Mouse (Mus musculus) lung, postnatal 0 days (tissue): ENCODE results near the gene Micall2.

ENCODE experiments used
- CTCF ChIP-seq: IDR thresholded peaks from 2 replicates; pipeline ENCODE4 v1.5.1; 2016; ENCODE audit warnings: antibody characterized with exemption, mild to moderate bottlenecking
- EP300 ChIP-seq: IDR thresholded peaks from 2 replicates; pipeline ENCODE4 v1.6.1; 2016; ENCODE audit warnings: antibody characterized with exemption, mild to moderate bottlenecking, control low read depth

DNA sequence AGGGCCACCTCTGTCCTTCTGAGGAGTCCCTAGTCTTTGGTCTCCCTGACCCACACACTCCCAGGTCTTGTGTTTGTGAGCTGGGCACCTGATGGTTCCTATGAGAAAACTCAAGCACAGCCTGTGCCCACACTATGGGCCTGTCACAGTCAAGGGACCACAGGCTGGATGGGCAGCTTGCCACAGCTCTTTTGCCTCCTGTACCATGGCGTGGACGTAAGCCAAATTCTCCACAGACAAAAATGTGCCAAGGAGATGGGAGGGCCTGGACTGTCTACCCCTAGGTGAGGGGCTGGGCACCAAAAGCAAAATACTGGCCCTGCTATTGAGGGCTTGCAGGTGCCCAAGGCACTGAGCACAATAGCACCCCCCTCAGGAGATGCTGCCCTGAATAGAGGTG, 20.4 kb upstream of the Micall2 start:
- TF ChIP-seq CTCF (no peak), EP300 (no peak)
